Mouse (Mus musculus) bone marrow, adult 2 months (tissue): ENCODE measurements at regions not wholly inside any gene's neighbourhood (a gene's known extent, or its start where the extent isn't known, plus 50 kb on each side); places are given as distances from the start of the nearest gene placed in this dataset.

Experiments used
- H3K27ac ChIP-seq: fragments of 200-500 bp; 2 replicates; pipeline ENCODE4 v1.5.1; 2012; ENCODE audit warnings: low read depth, mild to moderate bottlenecking, control low read depth, inconsistent platforms, low read length; ENCODE audit not compliant: control insufficient read depth, poor library complexity, insufficient read depth
- H3K4me1 ChIP-seq: fragments of 200-500 bp; 2 replicates; pipeline ENCODE4 v1.6.1; 2011; ENCODE audit warnings: low read length; ENCODE audit not compliant: control insufficient read depth, insufficient read depth
- H3K4me3 ChIP-seq: fragments of 200-500 bp; replicated peaks from 2 replicates; pipeline ENCODE3; 2011; ENCODE audit warnings: mild to moderate bottlenecking, low read depth, low read length, control low read depth; ENCODE audit not compliant: control insufficient read depth
- CTCF ChIP-seq: fragments of 200-500 bp; IDR thresholded peaks from 2 replicates; pipeline ENCODE4 v1.5.1; 2011; ENCODE audit warnings: low read length, control low read depth; ENCODE audit not compliant: control insufficient read depth, insufficient read depth
- POLR2A ChIP-seq: fragments of 200-500 bp; IDR thresholded peaks from 2 replicates; pipeline ENCODE4 v1.6.1; 2011; ENCODE audit warnings: low read depth, mild to moderate bottlenecking, control low read depth, low read length, borderline replicate concordance; ENCODE audit not compliant: control insufficient read depth
- WGBS: fragments of 180-500 bp; shearing (Covaris S2); methylation state at CpG from one replicate; pipeline ENCODE4 v1.1.7; 2018; 5-methylcytosine and 5-hydroxymethylcytosine counted together

- peak overlapping the region; percentile 40 for H3K27ac ChIP-seq
- no peak overlapping the region for H3K4me3 ChIP-seq
- no peak for TF ChIP-seq POLR2A
- no peak for TF ChIP-seq CTCF
- H3K4me1 ChIP-seq: peaks cover 5% of the 10 kb centered on the region
- WGBS: 24% methylated on average over 5 of the region's 5 CpGs
Observed at GRCm38 (mm10) chr1:55807028-55807427, 401.3 kb downstream of the Plcl1 start.

- Histone ChIP-seq H3K4me1 (peaks cover 5% of the 10 kb centered on the region), H3K4me3 (no peak overlapping the region), H3K27ac (no peak overlapping the region)
- TF ChIP-seq POLR2A (no peak), CTCF (no peak)
- WGBS: 15% methylated on average over 7 of the region's 7 CpGs
Observed at GRCm38 (mm10) chr1:55808724-55809519, 403.2 kb downstream of the Plcl1 start.

- no peak for TF ChIP-seq CTCF
- no peak for TF ChIP-seq POLR2A
- H3K4me1 ChIP-seq: peaks cover 3% of the 10 kb centered on the region
- WGBS: 36% methylated on average over 1 of the region's 1 CpGs
Observed at GRCm38 (mm10) chr1:55812486-55812885, 406.8 kb downstream of the Plcl1 start.

DNA sequence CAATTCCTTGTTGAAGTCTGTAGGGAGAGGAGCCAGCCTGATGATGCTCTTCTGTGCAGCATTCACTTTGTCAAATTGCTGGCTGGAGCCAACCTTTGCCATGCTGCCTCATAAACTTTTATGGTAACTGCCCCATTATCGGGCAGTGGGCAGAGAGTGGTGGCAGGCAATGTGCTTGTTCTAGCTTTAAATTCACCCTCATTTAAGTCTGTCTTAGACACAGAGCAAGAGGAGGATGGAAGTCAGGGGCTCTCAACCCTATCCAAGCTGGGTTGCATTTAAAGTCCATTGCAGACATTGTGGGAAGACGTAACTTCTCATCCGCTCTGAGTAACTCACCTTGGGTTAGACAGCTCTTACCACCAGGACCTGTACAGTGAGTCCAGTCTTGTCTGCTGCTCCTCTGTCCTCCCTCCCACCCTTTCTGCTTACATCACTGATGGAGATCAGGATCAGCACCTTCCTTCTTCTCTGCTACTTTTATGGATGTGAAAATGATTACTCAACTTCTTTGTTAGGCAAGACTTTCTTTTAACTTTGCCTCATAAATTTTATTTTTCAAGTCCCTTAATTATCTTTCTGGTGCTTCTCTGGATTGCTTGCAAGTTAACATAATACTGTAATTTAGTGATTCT is 415.3 kb downstream of the Plcl1 start:
- Histone ChIP-seq H3K4me3 (no peak overlapping the region), H3K4me1 (no peaks in the 10 kb centered on the region), H3K27ac (no peak overlapping the region)
- WGBS: 80% methylated on average over 3 of the region's 3 CpGs
- TF ChIP-seq POLR2A (no peak), CTCF (no peak)

More at GRCm38 (mm10) chr1:55812486-55812885, 406.8 kb downstream of the Plcl1 start:
- no peak overlapping the region for H3K27ac ChIP-seq
- no peak overlapping the region for H3K4me3 ChIP-seq

- no peaks in the 10 kb centered on the region for H3K4me1 ChIP-seq
- no peak overlapping the region for H3K27ac ChIP-seq
- no peak overlapping the region for H3K4me3 ChIP-seq
- TF ChIP-seq CTCF: no peak
- no peak for TF ChIP-seq POLR2A
- 31% methylated on average over 4 of the region's 4 CpGs for WGBS
Observed at GRCm38 (mm10) chr1:55822599-55822998, 416.9 kb downstream of the Plcl1 start.

DNA sequence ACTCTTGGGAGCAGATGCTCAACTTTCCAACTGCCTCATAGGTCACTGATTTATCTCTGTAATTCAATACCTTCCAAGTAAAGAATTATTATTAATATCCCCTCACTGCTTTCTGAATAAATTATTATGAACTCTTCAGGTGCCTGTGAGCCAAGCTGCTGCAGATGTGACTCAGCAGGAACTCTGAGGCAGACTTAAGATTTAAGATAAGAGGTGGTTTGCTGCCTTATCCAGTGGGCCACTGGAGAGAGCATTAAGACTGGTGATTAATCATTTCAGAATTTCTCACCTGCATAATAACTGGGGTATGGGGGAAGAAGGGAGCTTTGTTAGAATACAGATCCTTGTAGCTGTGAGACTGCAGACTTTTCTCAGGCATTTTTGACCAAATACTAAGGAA is 421.5 kb downstream of the Plcl1 start:
- no peak for TF ChIP-seq CTCF
- Histone ChIP-seq H3K4me3 (no peak overlapping the region), H3K27ac (no peak overlapping the region), H3K4me1 (no peaks in the 10 kb centered on the region)

DNA sequence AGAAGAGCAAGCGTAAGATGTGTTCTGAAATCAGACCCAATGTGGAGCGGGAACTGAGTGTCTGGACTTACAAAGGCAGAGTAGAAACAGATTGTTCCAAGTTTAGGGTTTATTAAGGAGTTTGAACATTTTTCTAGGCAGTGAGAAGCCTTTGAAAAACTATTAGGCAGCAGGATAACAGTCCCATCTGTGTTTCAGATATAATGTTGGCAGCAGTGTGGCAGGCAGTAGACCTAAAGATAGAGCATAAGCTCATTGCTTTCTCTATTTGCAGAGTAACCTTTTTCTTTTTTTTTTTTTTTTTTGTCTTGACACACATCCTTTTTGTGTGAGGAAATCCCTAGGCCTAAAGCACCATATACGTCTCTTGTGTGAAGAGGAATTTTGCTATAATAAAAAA is 429.6 kb downstream of the Plcl1 start:
- no peaks in the 10 kb centered on the region for H3K4me1 ChIP-seq
- WGBS: 75% methylated on average over 3 of the region's 3 CpGs
- no peak overlapping the region for H3K4me3 ChIP-seq
- TF ChIP-seq CTCF (no peak), POLR2A (no peak)
- no peak overlapping the region for H3K27ac ChIP-seq

- 75% methylated on average over 2 of the region's 2 CpGs for WGBS
- no peak overlapping the region for H3K27ac ChIP-seq
- H3K4me1 ChIP-seq: no peaks in the 10 kb centered on the region
- no peak overlapping the region for H3K4me3 ChIP-seq
- TF ChIP-seq POLR2A (no peak), CTCF (no peak)
Observed at GRCm38 (mm10) chr1:55836750-55837149, 431.0 kb downstream of the Plcl1 start.
